Mouse (Mus musculus): Measurements from ENCODE around the gene Tmem38b.

- TF ChIP-seq CTCF (conservative IDR thresholded peaks at IDR 0.05; ENCODE audit: low read length) (no peak), NANOG (IDR thresholded peaks at IDR 0.05; ENCODE audit: borderline replicate concordance, low read length) (no peak), POU5F1 (IDR thresholded peaks at IDR 0.05; ENCODE audit: borderline replicate concordance, low read length) (no peak)
Measured at GRCm38 (mm10) chr4:53845656-53846055, 19.8 kb downstream of the Tmem38b start.

All from E14TG2a.4 (cell line).